Mouse (Mus musculus): ENCODE measurements around the gene Slc26a11.

Gene Slc26a11

GRCm38 (mm10) chr11:119355443-119356385, at the start of gene Slc26a11, which contains the start of gene Sgsh:
Gene Slc26a11, plus strand, starts transcription at chr11:119355557.
Gene Sgsh, minus strand, starts transcription at chr11:119355536.
- peak; percentile 92 for DNase-seq

- no peak for DNase-seq
Observed at GRCm38 (mm10) chr11:119306762-119307657, 48.3 kb upstream of the Slc26a11 start.

GRCm38 (mm10) chr11:119307658-119307867, 47.8 kb upstream of the Slc26a11 start, which contains the start of gene Card14:
Gene Card14, plus strand, starts transcription at chr11:119307768.
- no peak for DNase-seq

GRCm38 (mm10) chr11:119307916-119308315, 47.4 kb upstream of the Slc26a11 start:
- no peak for DNase-seq

GRCm38 (mm10) chr11:119310621-119311020, 44.7 kb upstream of the Slc26a11 start:
- no peak for DNase-seq

- DNase-seq, result no peak
Observed at GRCm38 (mm10) chr11:119314252-119314936, 41.0 kb upstream of the Slc26a11 start.

- no peak for DNase-seq
Observed at GRCm38 (mm10) chr11:119316720-119317119, 38.6 kb upstream of the Slc26a11 start.

- DNase-seq, result no peak
Observed at GRCm38 (mm10) chr11:119322521-119322920, 32.8 kb upstream of the Slc26a11 start.

GRCm38 (mm10) chr11:119325068-119325467, 30.3 kb upstream of the Slc26a11 start:
- DNase-seq, result no peak

- DNase-seq, result no peak
Observed at GRCm38 (mm10) chr11:119330592-119330991, 24.8 kb upstream of the Slc26a11 start.

GRCm38 (mm10) chr11:119331970-119332369, 23.4 kb upstream of the Slc26a11 start:
- no peak for DNase-seq

GRCm38 (mm10) chr11:119338271-119339059, 16.9 kb upstream of the Slc26a11 start:
- DNase-seq, result no peak

- no peak for DNase-seq
Observed at GRCm38 (mm10) chr11:119339179-119339578, 16.2 kb upstream of the Slc26a11 start.

- DNase-seq, result peak; percentile 72 to 74
Observed at GRCm38 (mm10) chr11:119339637-119340036, 15.7 kb upstream of the Slc26a11 start.

GRCm38 (mm10) chr11:119344178-119344577, 11.2 kb upstream of the Slc26a11 start:
- DNase-seq, result no peak

- DNase-seq, result no peak
Observed at GRCm38 (mm10) chr11:119344865-119345264, 10.5 kb upstream of the Slc26a11 start.

GRCm38 (mm10) chr11:119347125-119347524, 8.2 kb upstream of the Slc26a11 start:
- DNase-seq, result no peak

GRCm38 (mm10) chr11:119352113-119352512, 3.2 kb upstream of the Slc26a11 start:
- DNase-seq, result no peak

GRCm38 (mm10) chr11:119353946-119354345, 1.4 kb upstream of the Slc26a11 start:
- DNase-seq, result no peak

GRCm38 (mm10) chr11:119354798-119355442, 437 bp upstream of the Slc26a11 start:
- peak; percentile 78 to 83 for DNase-seq

GRCm38 (mm10) chr11:119359089-119359488, 3.7 kb downstream of the Slc26a11 start:
- no peak for DNase-seq
